Mouse (Mus musculus) CD8-positive naive resting alpha-beta T cell, adult 2 months (primary cell): Measurements from ENCODE around the gene Cacnb4.

Source experiments
- DNase-seq, 2 experiments: peaks; one replicate each; pipeline ENCODE4 v3.0.0; 2022; ENCODE audit warnings: low read depth in 2 of 2, low spot score in 2 of 2

Gene Cacnb4

GRCm38 (mm10) chr2:52605321-52605720, 71.3 kb downstream of the Cacnb4 start:
- peak; percentile 3 to 18 for DNase-seq

DNA sequence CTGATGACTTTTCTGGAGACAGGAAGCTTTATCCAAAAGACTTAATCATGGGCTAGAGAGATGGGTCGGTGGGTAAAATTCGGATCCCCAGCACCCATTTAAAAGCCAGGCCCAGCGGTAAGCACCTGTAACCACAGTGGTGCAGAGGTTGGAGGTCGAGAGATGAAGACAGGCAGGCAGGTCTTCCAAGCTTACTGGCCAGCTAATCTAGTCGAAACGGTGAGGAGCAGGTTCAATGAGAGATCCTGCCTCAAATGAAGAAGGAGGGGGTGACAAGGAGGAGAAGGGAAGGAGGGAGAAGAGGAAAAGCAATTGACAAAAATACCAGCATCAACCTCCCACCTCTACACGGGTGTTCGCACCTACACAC, 72.0 kb downstream of the Cacnb4 start:
- no peak for DNase-seq

DNA sequence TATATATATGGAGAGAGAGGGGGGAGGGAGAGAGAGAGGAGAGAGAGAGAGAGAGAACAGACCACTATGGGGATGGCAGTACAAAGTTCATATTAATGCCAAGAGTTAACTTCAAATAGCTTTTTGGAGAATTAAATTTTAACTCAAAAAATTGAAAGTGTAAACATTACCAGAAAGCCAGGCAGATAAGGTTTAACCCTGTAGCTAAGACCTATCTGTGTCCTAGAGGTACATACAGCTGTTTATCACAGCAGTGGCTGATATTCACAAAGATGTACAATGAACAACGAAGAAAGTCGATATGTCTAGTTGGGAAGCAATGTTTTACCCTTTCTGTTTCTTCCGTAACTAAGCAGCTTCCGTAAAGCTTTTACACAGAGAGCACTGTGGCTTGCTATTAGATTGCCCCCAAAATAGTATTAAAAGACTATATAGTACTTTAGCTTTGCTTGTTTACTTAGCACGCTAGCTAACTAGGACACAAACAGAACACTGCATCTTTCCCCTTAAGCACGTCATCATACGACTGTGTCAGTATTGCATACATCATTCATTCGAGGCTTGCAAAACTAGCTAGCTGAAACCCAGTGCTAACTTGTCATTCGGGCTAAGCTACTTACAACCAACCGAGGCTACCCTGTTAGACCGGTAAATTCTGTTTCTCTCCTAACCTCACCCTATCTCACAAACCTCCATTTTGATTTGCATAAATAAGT, 72.5 kb downstream of the Cacnb4 start:
- no peak for DNase-seq

DNA sequence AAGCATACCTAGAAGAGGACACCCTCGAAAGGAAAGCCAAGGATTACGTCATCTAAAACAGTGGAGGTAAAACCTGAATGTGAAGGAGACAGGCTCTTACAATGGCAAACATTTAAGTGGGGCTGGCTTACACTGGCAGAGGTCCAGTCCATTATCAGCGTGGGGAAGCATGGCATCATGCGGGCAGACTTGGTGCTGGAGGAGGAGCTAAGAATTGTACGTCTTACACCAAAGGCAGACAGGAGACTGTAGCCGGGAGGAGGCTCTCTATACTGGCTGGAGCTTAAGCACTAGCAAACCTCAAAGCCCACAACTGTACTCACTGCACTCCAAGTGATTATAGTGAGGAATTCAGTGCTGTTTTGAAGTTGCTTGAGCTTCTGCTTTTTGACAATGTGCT, 73.2 kb downstream of the Cacnb4 start:
- DNase-seq = no peak

- no peak for DNase-seq
Measured at GRCm38 (mm10) chr2:52602921-52603320, 73.7 kb downstream of the Cacnb4 start.

- DNase-seq = no peak
Measured at GRCm38 (mm10) chr2:52602228-52602627, 74.4 kb downstream of the Cacnb4 start.

DNA sequence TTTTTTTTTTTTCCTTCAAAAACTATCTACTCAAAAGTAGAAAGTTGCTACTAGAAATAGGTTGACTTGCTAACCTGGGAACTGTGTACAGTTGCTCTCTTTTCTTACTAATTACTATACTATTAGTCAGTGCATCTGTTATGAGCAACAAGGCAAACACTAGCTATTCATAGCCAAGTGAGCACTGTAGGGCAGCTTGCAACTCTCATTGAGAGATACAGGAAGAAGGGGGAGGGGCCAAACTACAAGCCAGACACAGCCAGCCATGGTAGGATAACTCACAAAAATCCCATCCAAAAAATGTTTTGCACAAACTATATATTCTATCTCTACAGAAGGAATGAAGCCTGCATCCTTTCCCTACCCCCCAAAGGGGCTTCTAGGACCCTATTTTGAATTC, 79.1 kb downstream of the Cacnb4 start:
- no peak for DNase-seq

DNA sequence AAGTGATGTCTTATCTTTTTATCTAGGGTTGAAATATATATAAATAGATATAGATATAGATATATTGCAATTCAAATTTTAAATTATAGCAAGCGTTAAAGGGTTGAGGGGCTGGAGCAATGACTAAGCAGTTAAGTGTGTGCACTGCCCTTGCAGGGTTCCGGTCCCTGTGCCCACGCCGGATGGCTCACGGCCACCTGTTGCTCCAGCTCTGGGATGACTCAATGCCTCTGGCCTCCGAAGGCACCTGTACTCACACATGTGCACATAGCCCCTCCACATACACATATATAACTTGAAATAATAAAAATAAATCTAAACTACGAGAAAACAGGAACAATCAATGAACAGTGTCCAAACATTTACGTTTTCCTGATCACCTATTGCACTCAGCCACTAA, 82.8 kb downstream of the Cacnb4 start:
- DNase-seq = no peak

DNA sequence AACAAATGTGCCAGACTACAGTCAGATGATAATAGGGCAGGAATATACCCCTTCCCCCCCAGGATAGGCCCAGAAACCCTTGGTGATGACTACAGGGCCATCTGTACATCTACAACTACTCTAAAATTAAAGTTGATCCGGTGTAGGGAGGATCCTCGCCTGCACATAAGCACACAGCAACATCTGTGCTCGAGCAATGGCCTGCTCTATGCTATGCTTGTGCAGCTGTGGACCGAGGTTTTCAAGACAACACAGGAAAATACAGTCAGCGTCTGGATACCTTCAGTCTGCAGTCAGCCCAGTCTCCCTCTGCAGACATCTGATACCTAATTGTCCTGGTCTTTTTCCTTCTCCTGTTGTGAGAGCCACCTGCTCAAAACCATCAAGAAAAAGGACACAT, 83.4 kb downstream of the Cacnb4 start:
- DNase-seq = no peak

GRCm38 (mm10) chr2:52590970-52591347, 85.7 kb downstream of the Cacnb4 start:
- DNase-seq = peak; percentile 40 to 59

DNA sequence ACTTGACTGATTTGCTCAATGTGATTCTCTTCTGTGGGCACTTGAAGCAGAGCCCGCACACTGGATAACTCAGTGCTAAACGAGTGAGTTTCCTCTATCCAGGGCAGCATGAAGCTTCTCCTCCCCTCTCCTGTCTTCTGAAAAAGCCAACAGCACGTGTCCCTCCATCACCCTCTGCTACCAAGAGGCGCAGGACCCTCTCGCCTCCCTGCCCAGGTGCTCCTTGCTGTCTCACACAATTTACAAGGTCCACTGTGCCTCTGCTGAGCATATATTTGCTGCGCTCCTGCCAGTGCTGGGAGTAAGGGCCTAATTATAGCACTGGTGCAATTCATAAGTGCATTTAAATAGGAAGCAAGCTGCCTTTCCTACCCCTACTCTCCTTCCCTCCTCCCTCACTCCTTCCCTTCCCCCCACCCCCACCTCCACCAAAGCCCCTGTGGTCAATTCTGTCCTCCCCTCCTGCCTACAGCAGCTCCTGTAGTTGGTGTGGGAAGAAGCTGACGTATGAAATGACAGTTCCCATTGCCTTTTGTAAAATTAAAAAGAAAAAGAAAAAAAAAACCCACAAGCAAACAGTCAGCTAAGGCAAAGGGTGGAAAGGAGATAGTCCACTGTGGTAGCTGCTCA, 86.2 kb downstream of the Cacnb4 start:
- DNase-seq = no peak

- DNase-seq = no peak
Measured at GRCm38 (mm10) chr2:52589514-52589913, 87.1 kb downstream of the Cacnb4 start.

GRCm38 (mm10) chr2:52585384-52585783, 91.2 kb downstream of the Cacnb4 start:
- DNase-seq = no peak

DNA sequence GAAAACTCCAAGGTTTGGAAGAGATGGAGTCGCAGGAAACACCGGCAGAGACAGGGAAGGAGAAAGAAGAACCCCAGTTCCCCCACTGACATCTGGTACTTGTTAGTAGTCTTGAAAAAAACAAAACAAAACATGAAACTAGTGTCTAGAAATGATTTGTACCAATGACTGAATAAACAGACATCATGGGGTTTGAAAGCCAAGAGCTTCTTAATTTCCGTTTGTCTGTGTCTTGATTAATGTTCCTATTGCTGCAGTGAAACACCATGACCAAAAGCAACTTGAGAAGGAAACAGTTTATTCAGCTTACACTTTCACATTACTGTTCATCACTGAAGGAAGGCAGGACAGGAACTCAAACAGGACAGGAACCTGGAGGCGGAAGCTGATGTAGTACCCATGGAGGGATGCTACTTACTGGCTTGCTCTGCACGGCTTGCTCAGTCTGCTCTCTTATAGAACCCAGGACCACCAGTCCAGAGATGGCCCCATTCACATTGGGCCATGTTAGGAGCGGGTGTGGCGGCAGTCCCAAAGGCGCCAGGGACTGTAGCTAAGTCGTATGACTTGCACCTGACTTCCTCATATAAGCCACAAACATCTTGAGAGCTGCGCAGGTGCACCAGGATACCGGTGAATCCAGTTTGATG, 95.4 kb downstream of the Cacnb4 start:
- no peak for DNase-seq

- DNase-seq = no peak
Measured at GRCm38 (mm10) chr2:52580697-52581096, 95.9 kb downstream of the Cacnb4 start.

- DNase-seq = no peak
Measured at GRCm38 (mm10) chr2:52578846-52579245, 97.8 kb downstream of the Cacnb4 start.

GRCm38 (mm10) chr2:52577700-52578099, 98.9 kb downstream of the Cacnb4 start:
- DNase-seq = no peak

DNA sequence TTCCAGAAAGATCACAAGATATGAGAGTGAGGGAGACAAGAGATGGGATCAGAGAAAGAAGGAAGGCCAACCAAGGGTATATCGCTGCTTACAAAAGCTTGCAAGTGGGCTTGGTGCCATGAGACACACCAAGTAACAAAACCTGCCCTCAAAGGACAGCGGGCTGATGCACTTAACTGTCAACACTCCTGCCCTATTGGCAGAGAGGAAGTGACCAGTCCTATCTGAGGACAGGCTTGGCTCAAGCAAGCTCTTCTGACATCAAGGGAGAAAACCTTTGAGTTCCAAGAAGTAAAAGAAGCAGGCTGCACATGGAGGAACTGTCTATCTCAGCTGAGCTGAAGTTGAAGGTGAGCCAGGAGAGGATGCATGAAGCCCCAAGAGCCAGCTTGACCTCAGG, 100.1 kb downstream of the Cacnb4 start:
- no peak for DNase-seq

- DNase-seq = no peak
Measured at GRCm38 (mm10) chr2:52575637-52576175, 100.9 kb downstream of the Cacnb4 start.

GRCm38 (mm10) chr2:52574929-52575328, 101.7 kb downstream of the Cacnb4 start:
- DNase-seq = no peak

- no peak for DNase-seq
Measured at GRCm38 (mm10) chr2:52572221-52572620, 104.4 kb downstream of the Cacnb4 start.

GRCm38 (mm10) chr2:52571339-52571968, 105.2 kb downstream of the Cacnb4 start:
- peak in 1 of 2 experiments; percentile 34 for DNase-seq
